Mouse (Mus musculus) layer of hippocampus, postnatal 14 days (tissue): ENCODE data around the gene Sema4c. TPM values are rescaled to one million over a fixed set of nuclear protein-coding genes. Genes with fewer than 3 reads are reported as not detected.

Experiments used
- DNase-seq, 2 experiments: peaks; one replicate each; pipeline ENCODE4 v3.0.0; 2021 to 2022; ENCODE audit warnings: low spot score in 2 of 2, mixed read lengths in 1 of 2
- total RNA-seq, 2 experiments: library from RNA; stranded (reverse); gene quantifications; 2 replicates each; pipeline ENCODE4 v1.2.3; 2021

Sema4c gene
- total RNA-seq, 2 experiments from 2014 or later: 17.6 to 20.8 TPM

DNA sequence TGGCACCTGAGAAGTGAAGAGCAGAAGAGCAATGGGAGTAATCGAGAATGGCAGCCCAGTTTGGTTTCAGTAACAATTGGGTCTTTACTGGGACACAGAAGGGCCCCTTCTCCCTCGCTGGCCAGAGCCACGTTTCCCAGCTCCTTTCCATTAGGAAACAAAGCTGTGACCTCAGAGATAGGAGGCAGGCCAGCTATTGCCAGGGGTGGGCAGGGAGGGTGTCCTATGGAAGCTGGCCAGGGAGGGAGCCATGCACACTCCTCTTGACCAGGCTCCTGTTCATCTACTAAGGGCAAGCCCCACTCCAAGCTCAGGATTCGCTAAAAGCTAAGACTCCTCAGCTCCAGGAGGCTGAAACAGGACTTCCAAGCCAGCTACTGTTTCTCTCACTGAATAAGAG lies 1.1 kb upstream of the Sema4c start:
- DNase-seq: no peak

DNA sequence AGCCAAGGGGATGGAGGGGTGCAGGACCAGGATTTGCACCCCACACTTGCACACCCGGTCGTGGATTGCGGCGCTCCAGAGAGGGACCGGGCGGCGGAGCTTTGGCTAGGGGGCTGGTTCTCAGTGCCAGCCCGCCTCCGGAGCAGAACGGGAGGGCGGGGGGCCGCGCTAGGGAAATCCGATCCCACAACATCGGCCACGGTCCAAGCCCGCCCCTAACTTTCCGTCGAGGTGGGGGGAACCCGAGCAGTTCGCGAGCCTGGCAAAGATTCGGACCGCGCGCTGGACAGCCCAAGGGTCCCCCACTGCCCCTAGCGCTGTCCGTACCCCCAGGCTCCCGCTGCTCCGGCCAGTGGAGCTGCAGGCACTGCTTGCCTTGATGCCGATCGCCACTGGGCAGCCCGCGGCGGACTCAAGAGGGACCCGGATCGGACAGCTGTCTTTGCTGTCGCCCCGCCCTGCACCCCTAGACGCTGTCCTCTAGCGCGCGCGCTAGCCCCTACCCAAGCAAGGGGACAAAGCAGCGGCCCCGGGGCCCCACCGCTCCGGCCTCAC lies 615 bp downstream of the Sema4c start:
- peak in 1 of 2 experiments; percentile 79 for DNase-seq

DNA sequence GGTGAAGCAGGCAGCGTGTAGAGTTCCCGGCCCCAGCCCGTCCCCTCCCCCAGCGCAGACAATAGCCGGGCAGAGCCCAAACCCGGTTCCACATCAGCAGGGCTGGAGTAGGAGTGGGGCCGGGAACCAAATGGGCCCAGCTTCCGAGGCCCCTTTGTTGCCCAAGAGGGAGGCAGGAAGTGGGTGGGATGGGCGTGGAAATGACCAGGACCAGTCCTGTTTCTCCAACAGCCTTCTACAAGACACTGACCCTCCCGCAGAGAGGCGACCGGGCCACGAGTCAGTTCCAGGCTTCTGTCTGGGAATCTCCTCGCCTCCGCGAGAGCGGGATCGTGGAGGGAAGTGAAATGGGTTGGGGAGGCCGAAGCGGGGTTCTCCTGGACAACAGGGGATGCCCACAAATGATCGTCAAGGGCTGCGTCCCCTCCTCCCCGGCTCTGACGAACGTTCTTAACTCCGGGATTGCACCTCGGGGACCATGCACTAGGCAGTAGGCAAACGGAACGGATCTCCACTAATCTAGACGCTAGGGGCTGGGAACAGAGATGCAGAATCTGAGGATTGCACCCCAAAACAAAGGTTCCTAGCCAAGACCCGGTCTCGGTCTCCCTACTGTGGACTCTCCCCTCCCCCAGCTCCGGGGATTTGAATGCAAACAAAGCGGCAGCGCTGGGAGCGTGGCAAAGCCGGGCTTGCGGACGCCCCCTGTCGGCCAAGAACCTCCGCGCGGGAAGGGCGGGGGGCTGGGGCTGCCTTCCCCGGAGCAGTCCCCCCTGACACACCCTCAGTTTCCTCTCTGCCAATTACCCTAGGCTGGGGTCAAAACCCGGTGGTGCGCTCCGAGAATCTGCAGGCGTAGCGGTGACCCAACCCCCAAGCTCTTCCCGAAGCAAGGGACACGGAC lies 1.3 kb downstream of the Sema4c start:
- DNase-seq: peak; percentile 95 to 97

DNA sequence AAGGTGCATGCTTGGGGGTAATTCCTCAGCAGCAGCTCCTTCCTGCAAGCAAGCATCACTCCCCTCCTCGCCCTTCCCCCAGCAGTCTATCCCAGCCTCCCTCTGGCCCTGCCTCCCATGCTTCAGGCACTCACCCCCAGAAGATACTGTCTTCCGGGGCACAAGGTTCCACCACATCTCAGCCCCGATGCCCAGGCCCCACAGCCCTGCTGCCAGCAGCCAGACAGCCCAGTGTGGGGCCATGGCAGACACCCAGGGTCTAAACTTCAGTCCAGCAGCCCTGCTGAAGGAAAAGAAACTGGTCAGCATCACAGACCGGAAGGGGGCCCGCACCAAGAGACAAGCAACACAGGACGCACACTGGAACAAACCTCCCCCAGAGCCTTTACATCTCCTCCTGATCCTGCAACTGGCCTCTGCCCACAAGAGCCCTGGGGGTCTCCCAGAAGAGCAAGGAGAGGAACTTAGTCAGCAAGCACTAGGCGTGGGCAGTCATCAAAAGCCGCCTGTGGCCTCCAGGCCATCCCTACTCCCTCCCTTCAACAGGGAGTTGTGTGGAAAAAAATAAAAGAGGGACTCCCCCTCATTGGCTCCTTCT lies 2.3 kb downstream of the Sema4c start:
- DNase-seq: no peak

DNA sequence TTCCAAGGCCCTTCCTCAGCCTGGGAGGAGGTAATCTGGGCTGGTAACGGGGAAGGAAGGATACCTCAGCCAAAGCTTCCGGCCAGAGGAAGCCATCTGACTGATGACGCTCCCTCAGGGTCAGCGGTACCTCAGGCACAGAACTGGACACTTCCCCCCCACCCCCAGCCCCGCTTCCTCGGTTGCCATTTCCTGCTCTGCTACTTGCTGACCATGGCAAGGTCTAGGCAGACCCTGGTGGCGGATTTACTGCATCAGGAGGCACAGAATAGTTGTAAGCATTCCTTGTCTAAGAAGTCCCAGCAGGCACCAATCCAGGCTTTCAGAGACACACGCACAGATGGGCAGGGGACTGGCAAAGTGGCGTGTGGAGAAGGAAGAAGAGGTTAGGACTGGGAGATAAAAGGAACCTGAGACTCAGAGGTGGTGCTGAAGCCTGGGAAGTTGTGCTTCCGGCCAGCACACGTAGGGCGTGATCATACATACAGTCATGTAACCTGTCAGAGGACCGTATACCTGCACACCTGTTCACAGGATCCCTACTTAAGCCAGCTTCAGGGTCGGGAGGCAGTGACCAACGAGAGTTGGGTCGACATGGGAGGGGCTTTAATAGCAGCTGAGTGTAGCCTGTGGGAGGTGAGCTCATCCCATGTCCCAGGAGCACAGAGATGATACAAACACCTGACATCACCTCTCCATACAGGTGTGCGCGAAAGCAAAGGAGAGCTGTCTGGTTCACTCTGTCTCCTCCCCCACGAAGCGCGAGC lies 3.3 kb downstream of the Sema4c start:
- no peak for DNase-seq

DNA sequence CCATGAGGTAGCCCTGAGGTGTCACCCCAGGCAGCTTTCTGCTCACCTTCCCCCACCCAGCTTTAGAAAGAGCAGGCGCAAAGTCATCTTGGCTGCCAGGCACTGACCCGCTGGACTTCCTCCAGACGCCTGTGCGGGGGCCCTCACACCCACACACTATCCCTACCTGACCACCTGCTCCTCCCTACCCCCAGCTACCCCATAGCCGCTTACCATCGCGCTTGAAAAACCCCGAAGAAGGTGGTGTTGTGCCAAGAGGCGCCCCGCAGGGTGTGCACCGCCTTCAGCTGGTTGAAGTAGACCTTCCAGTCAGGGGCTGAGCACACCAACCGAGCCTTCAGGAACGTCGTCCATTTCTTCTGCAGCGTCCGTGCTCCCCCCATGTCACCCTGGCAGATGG lies 5.6 kb downstream of the Sema4c start:
- DNase-seq: no peak

DNA sequence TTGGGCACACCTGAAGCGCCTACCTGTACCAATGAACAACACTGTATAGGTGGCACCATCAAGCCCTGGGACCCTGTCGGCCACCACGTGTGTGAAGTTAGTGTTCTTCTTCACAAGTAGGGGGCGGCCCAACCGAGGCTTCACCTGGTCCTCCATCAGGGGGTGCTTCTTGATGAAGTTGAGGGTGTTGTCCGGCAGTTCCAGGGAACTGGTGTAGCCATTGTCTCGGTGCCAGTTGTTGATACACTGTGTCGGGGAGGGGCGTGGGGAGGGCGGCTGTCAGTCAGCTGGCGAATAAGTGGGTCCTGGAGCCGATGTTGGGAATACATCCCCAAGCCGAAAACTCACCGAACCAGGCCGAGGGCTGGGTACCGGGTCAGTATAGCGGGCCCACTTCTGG lies 6.2 kb downstream of the Sema4c start:
- no peak for DNase-seq

DNA sequence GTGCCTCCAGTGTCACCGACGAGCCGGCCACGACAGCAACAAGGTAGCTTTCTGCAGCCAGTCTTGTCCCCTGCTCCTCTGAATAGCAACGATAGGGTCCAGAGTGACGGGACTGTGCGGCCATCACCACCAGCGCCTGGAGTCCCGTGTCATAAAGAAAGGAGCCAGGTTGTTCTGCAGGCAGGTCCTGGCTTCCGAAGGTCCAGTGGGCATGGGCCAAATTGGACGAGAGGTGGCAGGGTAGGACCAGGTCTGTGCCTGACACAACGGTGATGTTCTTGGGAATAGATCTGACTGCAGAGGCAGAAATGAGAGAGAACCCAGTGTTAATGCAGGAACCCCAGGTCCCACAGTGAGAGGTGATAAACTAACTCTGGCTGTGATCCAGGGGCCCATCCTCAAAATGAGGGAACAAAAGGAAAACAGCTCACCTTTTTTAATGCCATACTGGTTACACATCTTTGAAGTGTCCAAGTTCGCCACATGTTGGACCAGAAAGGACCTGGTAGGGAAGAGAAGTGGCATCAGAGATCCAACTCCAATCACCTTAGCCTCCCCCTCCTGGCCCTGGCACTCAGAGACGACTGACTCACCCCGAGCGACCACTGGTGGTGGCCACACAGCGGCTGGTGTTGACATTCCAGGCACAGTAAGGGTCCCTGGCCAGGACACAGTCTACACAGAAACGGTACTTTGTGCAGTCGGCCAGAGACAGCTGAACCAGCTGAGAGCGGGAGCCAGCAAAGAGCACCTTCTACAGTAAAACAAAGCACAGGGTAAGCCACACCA lies 7.9 kb downstream of the Sema4c start:
- no peak for DNase-seq

DNA sequence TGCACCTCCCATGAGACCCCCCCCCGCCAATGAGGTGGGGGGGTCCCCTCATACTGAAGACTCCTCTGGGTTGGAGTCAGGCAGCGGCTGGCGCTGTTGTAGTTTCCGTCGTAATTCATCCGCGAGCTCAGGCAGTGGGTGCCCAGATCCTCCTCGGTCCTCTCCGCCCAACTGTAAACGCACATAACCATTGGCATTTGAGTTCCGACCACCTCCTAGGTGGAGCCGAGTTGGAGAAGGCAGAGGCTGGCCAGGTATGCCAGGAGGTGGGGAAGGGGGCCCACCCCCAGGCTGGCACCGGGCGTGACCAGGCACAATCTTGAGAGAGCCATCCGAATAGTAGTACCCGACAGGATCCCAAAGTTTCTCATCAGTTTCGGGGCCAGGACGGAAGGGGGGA lies 8.7 kb downstream of the Sema4c start:
- no peak for DNase-seq

DNA sequence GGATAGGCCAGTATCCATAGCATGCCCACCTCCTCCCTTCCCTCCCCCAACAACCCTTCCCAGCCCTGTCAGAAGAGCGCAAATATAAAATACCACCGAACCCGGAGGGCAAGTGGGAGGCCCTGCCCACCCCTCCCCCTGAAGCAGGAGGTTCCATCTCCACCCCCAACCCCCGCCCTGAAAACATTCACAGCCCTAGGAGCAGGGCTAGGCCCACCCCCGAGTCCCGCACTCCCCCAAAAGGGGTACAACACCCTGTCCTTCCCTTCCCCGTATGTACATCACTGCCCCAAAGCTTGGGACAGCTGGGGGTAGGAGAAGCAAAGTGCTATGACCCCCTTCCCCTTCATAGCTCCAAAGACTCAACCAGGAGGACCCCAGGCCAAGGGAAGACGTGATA lies 9.4 kb downstream of the Sema4c start:
- no peak for DNase-seq

DNA sequence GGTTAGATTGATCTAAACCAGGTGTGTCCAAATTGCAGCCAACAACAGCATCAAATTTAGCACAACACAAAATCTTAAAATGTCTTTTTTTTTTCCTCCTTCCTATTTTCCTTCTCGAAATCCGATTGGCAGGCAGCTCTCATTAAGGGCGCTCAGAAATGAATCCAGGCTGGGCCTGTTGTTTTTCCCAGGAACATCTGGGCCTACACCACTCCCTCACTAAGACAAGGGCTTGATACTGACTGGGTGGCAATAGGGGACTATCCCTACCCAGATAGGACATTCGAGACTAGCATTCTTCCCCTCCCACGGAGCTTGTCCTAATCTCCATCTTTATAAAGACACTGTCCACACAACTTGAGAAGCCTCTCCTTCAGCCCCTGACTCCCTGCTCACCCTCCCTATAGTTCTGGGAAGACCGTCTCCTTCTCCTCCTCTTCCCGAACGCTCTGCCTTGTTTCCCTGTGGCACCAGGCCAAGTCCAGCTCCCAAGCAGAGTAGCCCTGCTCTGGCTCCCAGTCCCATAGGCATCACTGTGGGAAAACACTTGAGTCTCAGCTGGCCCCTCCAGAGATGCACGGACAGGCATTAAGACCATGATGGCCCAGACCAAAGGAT lies 10.1 kb downstream of the Sema4c start:
- no peak for DNase-seq

DNA sequence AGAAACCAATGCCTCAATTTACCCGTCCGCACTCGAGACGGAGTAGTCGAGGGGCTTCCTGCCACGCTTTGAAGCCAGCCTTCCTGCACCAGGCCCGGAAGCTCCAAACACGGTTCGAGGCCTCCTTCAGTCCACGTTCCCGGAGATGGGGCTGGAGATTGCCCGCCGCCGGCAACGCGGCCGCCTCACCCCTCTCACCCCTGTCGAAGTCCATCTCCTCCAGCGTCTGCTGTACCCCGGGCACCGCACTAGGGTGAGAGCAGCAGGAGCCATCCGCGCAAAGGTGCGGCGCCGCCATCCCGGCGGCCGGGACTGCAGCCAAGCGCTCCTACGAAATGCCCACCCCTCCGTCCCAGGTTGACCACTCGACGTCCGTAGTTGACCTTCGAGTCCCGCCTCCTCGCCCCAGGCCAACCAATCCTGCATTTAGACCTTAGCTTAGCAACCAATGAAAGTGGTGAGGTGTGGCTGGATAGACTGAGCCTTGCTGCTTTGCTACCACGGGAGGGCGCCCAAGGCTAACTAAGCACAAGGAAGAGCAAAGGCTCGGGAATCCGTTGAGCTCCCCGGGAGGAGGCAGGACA lies 11.2 kb downstream of the Sema4c start, which contains the start of gene Ankrd39:
Ankrd39 (minus strand) TSS at position 558 of the 584 bp plus-strand sequence.
- peak; percentile 95 to 99 for DNase-seq

DNA sequence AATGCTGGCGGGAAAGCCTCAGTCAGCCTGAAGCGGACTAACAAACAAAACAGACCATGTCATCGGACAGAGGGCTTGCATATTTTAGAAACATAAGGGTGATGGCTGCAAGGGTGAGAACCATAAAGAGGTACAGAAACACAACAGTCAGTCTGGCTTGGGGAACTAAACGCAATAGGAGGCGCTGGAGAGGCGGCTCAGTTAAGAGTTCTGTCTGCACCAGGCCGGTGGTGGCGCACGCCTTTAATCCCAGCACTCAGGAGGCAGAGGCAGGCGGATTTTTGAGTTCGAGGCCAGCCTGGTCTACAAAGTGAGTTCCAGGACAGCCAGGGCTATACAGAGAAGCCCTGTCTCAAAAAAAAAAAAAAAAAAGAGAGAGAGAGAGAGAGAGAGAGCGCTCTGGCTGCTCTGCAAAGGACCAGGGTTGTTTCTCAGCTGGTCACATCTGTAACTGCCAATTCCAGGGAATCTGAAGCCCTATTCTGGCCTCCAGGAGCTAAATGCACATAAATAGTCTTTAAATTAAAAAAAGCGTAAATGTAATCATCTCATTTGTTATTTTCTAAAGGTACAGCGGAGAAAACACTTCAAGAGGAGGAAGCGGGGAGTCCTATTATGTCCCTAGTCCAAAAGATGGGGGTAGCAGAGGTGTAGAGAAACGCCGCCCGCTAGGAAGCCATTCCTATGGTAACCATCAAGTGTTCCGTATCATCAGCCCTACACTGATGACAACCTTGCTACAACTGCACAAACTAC lies 12.1 kb downstream of the Sema4c start:
- DNase-seq: no peak

DNA sequence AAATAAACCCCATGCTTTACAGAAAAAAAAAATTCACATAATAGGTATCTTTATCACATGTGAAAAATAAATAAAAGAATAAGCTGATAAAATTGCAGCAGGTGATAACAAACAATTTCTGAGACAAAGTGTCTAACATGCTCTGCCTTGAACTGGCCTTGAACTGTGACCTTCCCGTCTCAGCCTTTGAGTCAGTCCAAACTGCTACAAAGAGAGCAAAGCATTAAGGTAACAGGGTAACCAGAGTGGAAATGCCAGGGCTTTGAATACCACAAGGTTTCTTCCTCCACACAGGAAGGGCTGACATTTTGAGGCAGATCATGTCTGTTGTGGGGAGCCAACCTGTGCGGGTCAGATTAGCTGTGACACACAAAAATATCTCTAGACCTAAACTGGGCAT lies 12.8 kb downstream of the Sema4c start:
- no peak for DNase-seq

DNA sequence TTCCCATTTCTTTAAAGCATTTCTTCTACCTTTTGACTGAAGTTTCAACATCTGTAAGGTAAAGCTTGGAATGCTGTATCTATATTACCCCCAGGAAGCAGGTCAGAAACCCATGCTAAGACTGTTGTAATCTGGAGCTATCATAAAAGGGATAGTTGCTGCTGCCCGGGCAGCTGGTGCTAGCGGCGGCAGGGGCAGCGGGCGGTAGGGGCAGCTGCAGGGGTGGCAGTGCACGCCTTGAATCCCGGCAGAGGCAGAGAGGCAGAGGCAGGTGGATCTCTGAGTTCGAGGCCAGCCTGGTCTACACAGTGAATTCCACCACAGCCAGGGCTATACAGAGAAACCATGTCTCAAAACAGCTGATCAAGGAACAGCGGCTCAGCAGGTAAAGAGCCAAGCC lies 15.2 kb downstream of the Sema4c start:
- no peak for DNase-seq

DNA sequence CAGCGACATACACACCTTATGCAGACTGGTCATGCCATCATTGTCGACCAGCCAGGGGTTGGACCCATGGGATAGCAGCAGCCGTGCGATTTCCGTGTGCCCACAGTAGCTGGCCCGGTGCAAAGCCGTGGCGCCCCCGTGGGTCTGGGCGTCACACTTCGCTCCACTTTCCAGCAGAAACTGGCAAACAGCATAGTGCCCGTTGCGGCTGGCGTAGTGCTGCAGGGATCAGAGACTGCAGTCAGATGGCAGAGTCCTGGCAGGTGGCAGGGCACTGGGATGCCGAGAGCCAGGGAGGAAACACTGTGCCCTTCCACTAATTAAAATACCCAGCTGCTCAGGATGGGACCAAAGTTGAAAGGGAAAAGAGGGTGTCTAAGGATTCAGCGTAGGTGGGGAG lies 16.3 kb downstream of the Sema4c start:
- peak in 1 of 2 experiments; percentile 48 for DNase-seq

DNA sequence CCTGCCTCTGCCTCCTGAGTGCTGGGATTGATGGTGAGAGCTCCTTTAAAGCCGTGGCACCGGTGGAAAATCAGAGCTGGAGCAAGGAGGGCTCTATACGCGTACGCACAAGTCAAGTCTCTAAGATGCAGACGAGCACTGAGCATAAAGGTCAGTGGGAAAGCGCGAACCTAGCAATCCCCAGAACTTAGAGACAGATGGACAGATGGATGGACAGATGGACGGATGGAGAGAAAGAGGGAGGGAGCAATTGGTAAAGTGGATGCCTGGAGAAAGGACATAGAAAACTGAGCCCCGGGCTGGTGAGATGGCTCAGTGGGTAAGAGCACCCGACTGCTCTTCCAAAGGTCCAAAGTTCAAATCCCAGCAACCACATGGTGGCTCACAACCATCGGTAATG lies 17.3 kb downstream of the Sema4c start:
- DNase-seq: no peak

DNA sequence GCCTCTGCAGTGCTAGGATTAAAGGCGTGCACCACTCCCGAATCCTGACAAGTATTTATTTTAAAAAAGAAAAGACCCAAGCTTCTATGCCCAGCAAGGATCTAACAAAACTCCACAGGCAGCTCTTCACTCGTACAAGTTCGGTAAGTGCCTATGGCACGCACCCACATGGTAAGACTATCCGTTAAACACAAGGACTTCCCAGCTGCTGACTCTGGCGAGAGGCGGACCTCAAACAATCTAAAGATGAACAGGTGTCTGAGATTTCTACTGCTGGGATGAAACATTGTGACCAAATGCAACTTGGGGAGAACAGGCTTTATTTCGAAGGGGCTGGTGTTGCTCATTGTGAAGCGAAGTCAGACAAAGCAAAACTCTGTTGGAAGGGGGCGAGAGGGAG lies 18.0 kb downstream of the Sema4c start:
- no peak for DNase-seq

DNA sequence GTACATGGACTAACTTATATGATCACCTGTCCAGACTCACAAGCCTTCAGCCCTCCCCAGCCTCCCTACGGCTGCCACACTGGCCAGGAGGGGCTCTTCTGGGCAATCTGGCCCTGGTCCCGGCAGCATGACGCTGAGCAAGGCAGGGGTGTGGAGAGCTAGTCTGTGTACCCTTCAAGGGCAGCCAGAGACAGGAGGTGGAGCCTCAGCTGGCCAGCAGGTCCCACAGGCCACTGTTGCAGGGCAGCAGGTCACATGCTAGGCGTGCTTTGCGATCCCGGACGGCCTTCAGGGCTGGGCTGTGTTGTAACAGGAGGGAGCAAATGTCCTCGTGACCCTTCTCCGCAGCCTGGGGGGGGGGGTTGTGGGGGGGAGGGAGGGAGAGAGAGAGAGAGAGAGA lies 19.0 kb downstream of the Sema4c start, which contains the start of gene Gm42417:
Gm42417 (minus strand) TSS at position 244 of the 400 bp plus-strand sequence.
- no peak for DNase-seq
